Mouse (Mus musculus): ENCODE measurements around the gene Exoc1.

- TF ChIP-seq CTCF (IDR thresholded peaks at IDR 0.05 in 2 of 3, conservative IDR thresholded peaks at IDR 0.05 in 1 of 3; ENCODE audit: control insufficient read depth in 1 of 3, insufficient read depth in 1 of 3, low read depth in 2 of 3, low read length in 3 of 3, poor library complexity in 1 of 3, severe bottlenecking in 1 of 3) (no peak), E2F4 (IDR thresholded peaks at IDR 0.05; ENCODE audit: borderline replicate concordance, low read depth, low read length) (no peak), ETS1 (IDR thresholded peaks at IDR 0.05; ENCODE audit: low read depth, low read length) (no peak), GABPA (IDR thresholded peaks at IDR 0.05; ENCODE audit: low read depth, low read length) (no peak), POLR2AphosphoS5 (IDR thresholded peaks at IDR 0.05; ENCODE audit: borderline replicate concordance, low read depth, low read length) (no peak), POLR2A (IDR thresholded peaks at IDR 0.05; ENCODE audit: control insufficient read depth in 1 of 2, insufficient read depth in 1 of 2, low read depth in 1 of 2, low read length in 2 of 2, poor library complexity in 1 of 2) (no peak), MYB (IDR thresholded peaks at IDR 0.05; ENCODE audit: low read depth, low read length) (no peak), MAX (IDR thresholded peaks at IDR 0.05; ENCODE audit: low read length) (no peak), MEF2A (IDR thresholded peaks at IDR 0.05; ENCODE audit: extremely low read depth, insufficient replicate concordance, low read depth, low read length, poor library complexity, severe bottlenecking) (no peak), CHD1 (IDR thresholded peaks at IDR 0.05; ENCODE audit: low read depth, low read length) (no peak), EP300 (IDR thresholded peaks at IDR 0.05; ENCODE audit: low read depth in 1 of 2, low read length in 2 of 2) (peak in 1 of 2 experiments; percentile 30; a peak in 1 of 4 replicates), JUND (IDR thresholded peaks at IDR 0.05; ENCODE audit: low read depth, low read length) (no peak), POLR2AphosphoS2 (IDR thresholded peaks at IDR 0.05; ENCODE audit: low read length) (no peak)
These were observed 4.5 kb upstream of the Exoc1 start for GRCm38 (mm10) chr5:76524623-76525022.
